In genomic region chrX:106190091-106190490, GRCm38 (mm10) we compare ENCODE assay signal across 8 mouse cellular contexts. TPM values are rescaled to one million over a fixed set of nuclear protein-coding genes. Genes with fewer than 3 reads are reported as not detected.
DNase-seq lines count a peak whose midpoint lies in the region; ATAC-seq and TF ChIP-seq lines count a peak whose summit lies in the region.
"Had no signal": no experiment of that assay in that cellular context is flagged by ENCODE, and none has a peak within 500 bp of the region (broad histone marks: within the 10 kb centered on the region; RNA-seq: fewer than 3 reads in every experiment).

No protein-coding gene starts in this region.

- no peak for ATAC-seq in kidney, embryonic 15.5 days (replicated peaks; ENCODE audit: low FRiP score)
- no peak for ATAC-seq in embryonic facial prominence, embryonic 12.5 days (ENCODE audit: insufficient number of reproducible peaks, insufficient read depth, low FRiP score, low TSS enrichment)
- no peak for ATAC-seq in hindbrain, postnatal 0 days

- H3K27me3 ChIP-seq in kidney, embryonic 15.5 days: peaks cover 5% of the 10 kb centered on the region; the same call in 1 of the 2 replicates
- H3K27me3 ChIP-seq in embryonic facial prominence, embryonic 12.5 days: 0 out of 2 replicates have a peak, but pooled peaks cover 4% of the 10 kb centered on the region
- H3K27me3 ChIP-seq in hindbrain, postnatal 0 days (ENCODE audit: insufficient read depth, low read length): no peaks in the 10 kb centered on the region
- H3K27me3 ChIP-seq in myocyte (ENCODE audit: control insufficient read depth, insufficient read depth, insufficient read length): no peaks in the 10 kb centered on the region

- no peak for TF ChIP-seq CTCF in hindbrain, postnatal 0 days (IDR thresholded peaks at IDR 0.05; ENCODE audit: low read depth)

- WGBS in kidney, embryonic 15.5 days: 26% methylated on average over 4 of the region's 4 CpGs
- 32% methylated on average over 4 of the region's 4 CpGs for WGBS in embryonic facial prominence, embryonic 12.5 days
- WGBS in hindbrain, postnatal 0 days: 43% methylated on average over 4 of the region's 4 CpGs

- H3K79me2 ChIP-seq in myocyte (ENCODE audit: control insufficient read depth, insufficient read depth): peaks cover 67% of the 10 kb centered on the region

- H3K9ac ChIP-seq in kidney, embryonic 15.5 days: no peak overlapping the region
- H3K9ac ChIP-seq in embryonic facial prominence, embryonic 12.5 days: no peak overlapping the region
- H3K9ac ChIP-seq in hindbrain, postnatal 0 days (replicated peaks; ENCODE audit: low read length): no peak overlapping the region

- H3ac ChIP-seq in myocyte (ENCODE audit: control insufficient read depth, insufficient read length): no peak overlapping the region

- peak overlapping the region; percentile 52; the same call in 1 of the 2 replicates for H3K4me3 ChIP-seq in kidney, embryonic 15.5 days (replicated peaks)
- 0 out of 2 replicates have a peak overlapping the region, but pooled peaks have one; percentile 7 for H3K4me3 ChIP-seq in embryonic facial prominence, embryonic 12.5 days
- no peak overlapping the region for H3K4me3 ChIP-seq in hindbrain, postnatal 0 days (ENCODE audit: low read length)
- H3K4me3 ChIP-seq in myocyte: peak overlapping the region; percentile 80
- H3K4me3 ChIP-seq: heart, adult 2 months had no signal

- no peak for DNase-seq in kidney, adult 11 months
- DNase-seq in hindbrain, postnatal 0 days (ENCODE audit: low spot score): no peak
- DNase-seq in thymus, postnatal 4 days: no peak
- no peak for DNase-seq in cerebellum, adult 8-10 months
- DNase-seq: heart, adult 2 months had no signal

- H3K4me2 ChIP-seq in kidney, embryonic 15.5 days: peak overlapping the region; percentile 60
- H3K4me2 ChIP-seq in embryonic facial prominence, embryonic 12.5 days (replicated peaks): peak overlapping the region; percentile 62
- 0 out of 2 replicates have a peak overlapping the region, but pooled peaks have one; percentile 52 for H3K4me2 ChIP-seq in hindbrain, postnatal 0 days (ENCODE audit: low read depth, low read length)
- peak overlapping the region; percentile 86 for H3K4me2 ChIP-seq in myocyte (ENCODE audit: low read depth)

- peaks cover 20% of the 10 kb centered on the region; the same call in 1 of the 2 replicates for H3K4me1 ChIP-seq in kidney, embryonic 15.5 days
- peaks cover 12% of the 10 kb centered on the region for H3K4me1 ChIP-seq in embryonic facial prominence, embryonic 12.5 days
- H3K4me1 ChIP-seq in hindbrain, postnatal 0 days (ENCODE audit: insufficient read depth, low read length): peaks cover 8% of the 10 kb centered on the region; the same call in 1 of the 2 replicates

- peaks cover 24% of the 10 kb centered on the region for H3K36me3 ChIP-seq in kidney, embryonic 15.5 days
- peaks cover 3% of the 10 kb centered on the region; the same call in 1 of the 2 replicates for H3K36me3 ChIP-seq in embryonic facial prominence, embryonic 12.5 days
- H3K36me3 ChIP-seq in hindbrain, postnatal 0 days (ENCODE audit: insufficient read depth, low read length): no peaks in the 10 kb centered on the region
- H3K36me3 ChIP-seq in myocyte (ENCODE audit: control insufficient read depth, insufficient read depth): peaks cover 12% of the 10 kb centered on the region

- H3K9me3 ChIP-seq in kidney, embryonic 15.5 days (replicated peaks): no peaks in the 10 kb centered on the region
- H3K9me3 ChIP-seq in embryonic facial prominence, embryonic 12.5 days: no peaks in the 10 kb centered on the region
- no peaks in the 10 kb centered on the region for H3K9me3 ChIP-seq in hindbrain, postnatal 0 days (ENCODE audit: low read length)

- TF ChIP-seq POLR2A in myocyte (IDR thresholded peaks at IDR 0.05; ENCODE audit: insufficient read length, low read depth): no peak

- H3K27ac ChIP-seq in kidney, embryonic 15.5 days: no peak overlapping the region
- H3K27ac ChIP-seq in embryonic facial prominence, embryonic 12.5 days: no peak overlapping the region
- no peak overlapping the region for H3K27ac ChIP-seq in hindbrain, postnatal 0 days
- H3K27ac ChIP-seq: heart, adult 2 months had no signal

TF ChIP-seq in myocyte, 11 proteins besides CTCF, POLR2A, EP300 and RAD21:
- TF ChIP-seq REST (IDR thresholded peaks at IDR 0.05; ENCODE audit: insufficient read depth, insufficient read length): no peak
- no peak for TF ChIP-seq E2F4 (IDR thresholded peaks at IDR 0.05; ENCODE audit: insufficient read depth)
- TF ChIP-seq USF1 (IDR thresholded peaks at IDR 0.05; ENCODE audit: low read depth): no peak
- TF ChIP-seq POLR2AphosphoS2 (IDR thresholded peaks at IDR 0.05; ENCODE audit: insufficient read length, low read depth): no peak

RNA-seq across cellular contexts. Expression of gene Pgk1, which starts 3.2 kb away (rescaled TPM):
- polyA plus RNA-seq in kidney, embryonic 15.5 days (2015; fragmentation: Nextera tagmentation; extraction: Ambion mirVana): 363 and 376 TPM in 2 replicates
- polyA plus RNA-seq in embryonic facial prominence, embryonic 12.5 days (2016; fragmentation: Nextera tagmentation; extraction: Ambion mirVana): 298 and 309 TPM in 2 replicates
- 246 and 254 TPM in 2 replicates for total RNA-seq in hindbrain, postnatal 0 days (2014; rRNA removed)
- 302 and 312 TPM in 2 replicates for polyA plus RNA-seq in hindbrain, postnatal 0 days (2015; fragmentation: Nextera tagmentation; extraction: Ambion mirVana)
- 1,097 TPM for polyA plus RNA-seq in myocyte (2012; fragmentation: generic; extraction: Trizol)

RNA-seq across cellular contexts. Expression of gene Taf9b, which starts 30.9 kb away (rescaled TPM):
- polyA plus RNA-seq in kidney, embryonic 15.5 days (2015; fragmentation: Nextera tagmentation; extraction: Ambion mirVana): 10.5 and 10.6 TPM in 2 replicates
- polyA plus RNA-seq in embryonic facial prominence, embryonic 12.5 days (2016; fragmentation: Nextera tagmentation; extraction: Ambion mirVana): 9.2 and 10.1 TPM in 2 replicates
- 16.3 and 20.9 TPM in 2 replicates for total RNA-seq in hindbrain, postnatal 0 days (2014; rRNA removed)
- polyA plus RNA-seq in hindbrain, postnatal 0 days (2015; fragmentation: Nextera tagmentation; extraction: Ambion mirVana): 24.1 and 24.4 TPM in 2 replicates
- polyA plus RNA-seq in myocyte (2012; fragmentation: generic; extraction: Trizol): 1.9 TPM

RNA-seq across cellular contexts. Expression of gene Tlr13, which starts 47.1 kb away (rescaled TPM):
- 0.48 and 0.70 TPM in 2 replicates for polyA plus RNA-seq in kidney, embryonic 15.5 days (2015; fragmentation: Nextera tagmentation; extraction: Ambion mirVana)
- 0.42 and 0.52 TPM in 2 replicates for polyA plus RNA-seq in embryonic facial prominence, embryonic 12.5 days (2016; fragmentation: Nextera tagmentation; extraction: Ambion mirVana)
- total RNA-seq in hindbrain, postnatal 0 days (2014; rRNA removed): 0.22 and 0.78 TPM in 2 replicates
- polyA plus RNA-seq in hindbrain, postnatal 0 days (2015; fragmentation: Nextera tagmentation; extraction: Ambion mirVana): 0.38 and 0.50 TPM in 2 replicates
- polyA plus RNA-seq in myocyte (2012; fragmentation: generic; extraction: Trizol): not detected
